Mouse (Mus musculus) olfactory bulb, adult 2 months (tissue): ENCODE results near the gene Ccdc3.

Experiments used
- CTCF ChIP-seq: fragments of 200-500 bp; IDR thresholded peaks from 2 replicates; pipeline ENCODE4 v1.5.1; 2012; ENCODE audit warnings: low read depth, mild to moderate bottlenecking, low read length, moderate library complexity; ENCODE audit not compliant: insufficient read depth
- POLR2A ChIP-seq: fragments of 200-500 bp; IDR thresholded peaks from 2 replicates; pipeline ENCODE4 v1.6.1; 2012; ENCODE audit warnings: mild to moderate bottlenecking, low read depth, low read length, moderate library complexity; ENCODE audit not compliant: insufficient read depth

DNA sequence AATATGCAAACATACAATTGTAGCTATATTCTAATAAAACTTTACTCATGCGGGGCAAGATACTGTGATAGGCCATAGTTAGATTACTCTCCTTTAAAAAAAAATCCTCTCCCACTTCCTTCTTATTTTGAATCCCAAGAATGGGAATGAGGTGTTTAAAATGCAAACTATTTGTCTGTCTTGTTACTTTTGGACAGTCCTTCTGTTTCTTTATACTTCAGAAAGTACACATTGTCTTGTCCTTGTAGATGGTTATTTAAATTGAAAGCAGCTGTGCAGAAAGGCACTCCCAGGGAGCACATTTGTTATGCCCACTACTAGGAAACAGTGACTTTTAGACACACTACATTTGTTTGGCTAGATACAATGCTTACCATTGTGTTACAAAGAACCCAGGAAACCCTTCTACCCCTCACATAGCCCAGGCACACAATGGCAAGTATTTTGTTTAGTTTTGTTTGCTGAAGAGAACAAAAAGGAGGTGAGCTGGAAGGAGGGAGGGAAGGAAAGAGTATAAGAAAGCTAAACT, 82.3 kb downstream of the Ccdc3 start:
- no peak for TF ChIP-seq CTCF
- TF ChIP-seq POLR2A = no peak
